Mouse (Mus musculus): Measurements from ENCODE around the gene Zbtb20.

DNA sequence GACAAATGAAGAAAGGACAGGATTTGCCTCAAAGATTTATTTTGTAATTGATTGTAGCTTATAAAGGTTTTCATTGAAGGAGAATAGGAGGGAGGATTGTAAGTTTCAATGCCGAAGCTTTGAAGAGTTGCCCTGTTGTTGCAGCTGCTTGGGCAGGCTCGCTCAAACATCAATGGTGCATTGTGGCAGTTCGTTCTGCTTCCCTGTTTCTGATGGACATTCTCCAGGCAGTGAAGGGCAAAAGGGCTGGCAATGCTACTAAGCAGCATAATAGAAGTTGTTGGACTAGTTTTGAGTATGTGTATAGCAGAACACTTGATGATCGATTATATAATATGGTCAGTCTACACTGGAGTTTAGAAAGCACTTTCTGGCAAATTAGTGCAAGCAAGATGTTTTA is 71.3 kb downstream of the Zbtb20 start:
- TF ChIP-seq CTCF (IDR thresholded peaks at IDR 0.05; ENCODE audit: low read depth) (no peak), EP300 (IDR thresholded peaks at IDR 0.05; ENCODE audit: low read depth) (no peak)

All from liver, embryonic 14.5 days (tissue).